Mouse (Mus musculus): ENCODE measurements around the gene Tent5c. TPM values are rescaled to one million over a fixed set of nuclear protein-coding genes. Genes with fewer than 3 reads are reported as not detected.

Gene Tent5c
- polyA plus RNA-seq, 1 experiment: 55.0 TPM

- Histone ChIP-seq H3K27ac (ENCODE audit: insufficient read depth, low read length) (no peak overlapping the region), H3K27me3 (ENCODE audit: control insufficient read depth, insufficient read depth, low read length) (no peaks in the 10 kb centered on the region), H3K36me3 (ENCODE audit: control insufficient read depth, insufficient read depth, low read length) (no peaks in the 10 kb centered on the region), H3K4me3 (ENCODE audit: extremely low read depth, insufficient read depth, insufficient read length) (no peak overlapping the region), H3K4me1 (ENCODE audit: control insufficient read depth, insufficient read depth, insufficient read length) (peaks cover 3% of the 10 kb centered on the region; the same call in 1 of the 2 replicates)
- 80% methylated on average over 7 of the region's 7 CpGs for WGBS
- peak in 1 of 2 experiments; percentile 31 for DNase-seq (ENCODE audit: low read depth in 1 of 2, low spot score in 2 of 2)
- TF ChIP-seq POLR2A (IDR thresholded peaks at IDR 0.05; ENCODE audit: low read depth, low read length) (no peak), CTCF (IDR thresholded peaks at IDR 0.05; ENCODE audit: extremely low read depth, insufficient read depth, insufficient read length, insufficient replicate concordance) (no peak)
Measured at GRCm38 (mm10) chr3:100443798-100444500, 45.2 kb downstream of the Tent5c start.

GRCm38 (mm10) chr3:100442499-100442898 lies 46.6 kb downstream of the Tent5c start:
- TF ChIP-seq POLR2A (IDR thresholded peaks at IDR 0.05; ENCODE audit: low read depth, low read length): no peak
- TF ChIP-seq CTCF (IDR thresholded peaks at IDR 0.05; ENCODE audit: extremely low read depth, insufficient read depth, insufficient read length, insufficient replicate concordance): no peak
- H3K27me3 ChIP-seq (ENCODE audit: control insufficient read depth, insufficient read depth, low read length): no peaks in the 10 kb centered on the region
- peaks cover 3% of the 10 kb centered on the region; the same call in 1 of the 2 replicates for H3K4me1 ChIP-seq (ENCODE audit: control insufficient read depth, insufficient read depth, insufficient read length)
- no peak overlapping the region for H3K4me3 ChIP-seq (ENCODE audit: extremely low read depth, insufficient read depth, insufficient read length)
- no peak for DNase-seq (ENCODE audit: low read depth in 1 of 2, low spot score in 2 of 2)
- 13% methylated on average over 6 of the region's 6 CpGs for WGBS
- H3K27ac ChIP-seq (ENCODE audit: insufficient read depth, low read length): no peak overlapping the region
- H3K36me3 ChIP-seq (ENCODE audit: control insufficient read depth, insufficient read depth, low read length): no peaks in the 10 kb centered on the region

GRCm38 (mm10) chr3:100440754-100441153 lies 48.4 kb downstream of the Tent5c start:
- no peaks in the 10 kb centered on the region for H3K36me3 ChIP-seq (ENCODE audit: control insufficient read depth, insufficient read depth, low read length)
- no peak for DNase-seq (ENCODE audit: low read depth in 1 of 2, low spot score in 2 of 2)
- WGBS: 60% methylated on average over 4 of the region's 4 CpGs
- TF ChIP-seq CTCF (IDR thresholded peaks at IDR 0.05; ENCODE audit: extremely low read depth, insufficient read depth, insufficient read length, insufficient replicate concordance) (no peak), POLR2A (IDR thresholded peaks at IDR 0.05; ENCODE audit: low read depth, low read length) (no peak)
- no peak overlapping the region for H3K27ac ChIP-seq (ENCODE audit: insufficient read depth, low read length)
- peaks cover 6% of the 10 kb centered on the region; the same call in 1 of the 2 replicates for H3K4me1 ChIP-seq (ENCODE audit: control insufficient read depth, insufficient read depth, insufficient read length)
- no peaks in the 10 kb centered on the region for H3K27me3 ChIP-seq (ENCODE audit: control insufficient read depth, insufficient read depth, low read length)
- no peak overlapping the region for H3K4me3 ChIP-seq (ENCODE audit: extremely low read depth, insufficient read depth, insufficient read length)

- H3K27ac ChIP-seq (ENCODE audit: insufficient read depth, low read length): no peak overlapping the region
- no peaks in the 10 kb centered on the region for H3K36me3 ChIP-seq (ENCODE audit: control insufficient read depth, insufficient read depth, low read length)
- TF ChIP-seq CTCF (IDR thresholded peaks at IDR 0.05; ENCODE audit: extremely low read depth, insufficient read depth, insufficient read length, insufficient replicate concordance) (no peak), POLR2A (IDR thresholded peaks at IDR 0.05; ENCODE audit: low read depth, low read length) (no peak)
- H3K27me3 ChIP-seq (ENCODE audit: control insufficient read depth, insufficient read depth, low read length): no peaks in the 10 kb centered on the region
- DNase-seq (ENCODE audit: low read depth in 1 of 2, low spot score in 2 of 2): no peak
- WGBS: 45% methylated on average over 6 of the region's 6 CpGs
- H3K4me3 ChIP-seq (ENCODE audit: extremely low read depth, insufficient read depth, insufficient read length): no peak overlapping the region
- H3K4me1 ChIP-seq (ENCODE audit: control insufficient read depth, insufficient read depth, insufficient read length): peaks cover 6% of the 10 kb centered on the region; the same call in 1 of the 2 replicates
Measured at GRCm38 (mm10) chr3:100440009-100440408, 49.1 kb downstream of the Tent5c start.

- no peak overlapping the region for H3K4me3 ChIP-seq (ENCODE audit: extremely low read depth, insufficient read depth, insufficient read length)
- H3K4me1 ChIP-seq (ENCODE audit: control insufficient read depth, insufficient read depth, insufficient read length): peaks cover 6% of the 10 kb centered on the region; the same call in 1 of the 2 replicates
- H3K27me3 ChIP-seq (ENCODE audit: control insufficient read depth, insufficient read depth, low read length): no peaks in the 10 kb centered on the region
- peak overlapping the region; percentile 49; the same call in 1 of the 2 replicates for H3K27ac ChIP-seq (ENCODE audit: insufficient read depth, low read length)
- H3K36me3 ChIP-seq (ENCODE audit: control insufficient read depth, insufficient read depth, low read length): no peaks in the 10 kb centered on the region
- TF ChIP-seq CTCF (IDR thresholded peaks at IDR 0.05; ENCODE audit: extremely low read depth, insufficient read depth, insufficient read length, insufficient replicate concordance) (no peak), POLR2A (IDR thresholded peaks at IDR 0.05; ENCODE audit: low read depth, low read length) (no peak)
- DNase-seq (ENCODE audit: low read depth in 1 of 2, low spot score in 2 of 2): no peak
- 37% methylated on average over 3 of the region's 3 CpGs for WGBS
Measured at GRCm38 (mm10) chr3:100439088-100439487, 50.0 kb downstream of the Tent5c start.

- Histone ChIP-seq H3K4me1 (ENCODE audit: control insufficient read depth, insufficient read depth, insufficient read length) (peaks cover 6% of the 10 kb centered on the region; the same call in 1 of the 2 replicates), H3K4me3 (ENCODE audit: extremely low read depth, insufficient read depth, insufficient read length) (no peak overlapping the region), H3K36me3 (ENCODE audit: control insufficient read depth, insufficient read depth, low read length) (no peaks in the 10 kb centered on the region), H3K27ac (ENCODE audit: insufficient read depth, low read length) (peak overlapping the region; percentile 49; the same call in 1 of the 2 replicates), H3K27me3 (ENCODE audit: control insufficient read depth, insufficient read depth, low read length) (no peaks in the 10 kb centered on the region)
- no peak for DNase-seq (ENCODE audit: low read depth in 1 of 2, low spot score in 2 of 2)
- TF ChIP-seq CTCF (IDR thresholded peaks at IDR 0.05; ENCODE audit: extremely low read depth, insufficient read depth, insufficient read length, insufficient replicate concordance): no peak
- TF ChIP-seq POLR2A (IDR thresholded peaks at IDR 0.05; ENCODE audit: low read depth, low read length): no peak
- 71% methylated on average over 4 of the region's 4 CpGs for WGBS
Measured at GRCm38 (mm10) chr3:100438461-100439002, 50.6 kb downstream of the Tent5c start.

- Histone ChIP-seq H3K27ac (ENCODE audit: insufficient read depth, low read length) (no peak overlapping the region), H3K4me1 (ENCODE audit: control insufficient read depth, insufficient read depth, insufficient read length) (peaks cover 3% of the 10 kb centered on the region; the same call in 1 of the 2 replicates), H3K4me3 (ENCODE audit: extremely low read depth, insufficient read depth, insufficient read length) (no peak overlapping the region), H3K36me3 (ENCODE audit: control insufficient read depth, insufficient read depth, low read length) (no peaks in the 10 kb centered on the region), H3K27me3 (ENCODE audit: control insufficient read depth, insufficient read depth, low read length) (no peaks in the 10 kb centered on the region)
- no peak for TF ChIP-seq POLR2A (IDR thresholded peaks at IDR 0.05; ENCODE audit: low read depth, low read length)
- TF ChIP-seq CTCF (IDR thresholded peaks at IDR 0.05; ENCODE audit: extremely low read depth, insufficient read depth, insufficient read length, insufficient replicate concordance): no peak
- DNase-seq (ENCODE audit: low read depth in 1 of 2, low spot score in 2 of 2): peak; percentile 21 to 72
- 15% methylated on average over 7 of the region's 7 CpGs for WGBS
Measured at GRCm38 (mm10) chr3:100436756-100437155, 52.4 kb downstream of the Tent5c start.

Measured in spleen, adult 2 months (tissue).